In genomic region chr7:130937266-130937841, GRCm38 (mm10) we compare ENCODE assay signal across 8 mouse cellular contexts. TPM values are rescaled to one million over a fixed set of nuclear protein-coding genes. Genes with fewer than 3 reads are reported as not detected.
DNase-seq lines count a peak whose midpoint lies in the region; ATAC-seq and TF ChIP-seq lines count a peak whose summit lies in the region.

No protein-coding gene starts in this region.

- no peak overlapping the region for H3K27ac ChIP-seq in embryonic facial prominence, embryonic 14.5 days (replicated peaks; ENCODE audit: low read depth, low read length)
- H3K27ac ChIP-seq in heart, embryonic 15.5 days: no peak overlapping the region
- no peak overlapping the region for H3K27ac ChIP-seq in liver, postnatal 0 days (ENCODE audit: low read depth)

- 27% methylated on average over 12 of the region's 12 CpGs for WGBS in embryonic facial prominence, embryonic 14.5 days
- WGBS in heart, embryonic 15.5 days: 22% methylated on average over 12 of the region's 12 CpGs
- 24% methylated on average over 12 of the region's 12 CpGs for WGBS in liver, postnatal 0 days (ENCODE audit: insufficient replicate concordance)

- no peak for ATAC-seq in embryonic facial prominence, embryonic 14.5 days (ENCODE audit: low read depth)
- ATAC-seq in heart, embryonic 15.5 days (replicated peaks; ENCODE audit: insufficient number of reproducible peaks, insufficient read depth, low FRiP score, low read depth): no peak
- ATAC-seq in liver, postnatal 0 days: no peak

- H3K4me2 ChIP-seq in embryonic facial prominence, embryonic 14.5 days (ENCODE audit: low read depth, low read length): peak overlapping the region; percentile 93
- peak overlapping the region; percentile 99 for H3K4me2 ChIP-seq in heart, embryonic 15.5 days
- H3K4me2 ChIP-seq in liver, postnatal 0 days (ENCODE audit: low read depth, low read length): peak overlapping the region; percentile 74; the same call in 1 of the 2 replicates

- peak overlapping the region; percentile 59 for H3K4me3 ChIP-seq in embryonic facial prominence, embryonic 14.5 days (ENCODE audit: low read depth, low read length)
- peak overlapping the region; percentile 70 for H3K4me3 ChIP-seq in heart, embryonic 15.5 days
- no peak overlapping the region for H3K4me3 ChIP-seq in liver, postnatal 0 days (ENCODE audit: low read depth, low read length)

- H3K9ac ChIP-seq in embryonic facial prominence, embryonic 14.5 days (ENCODE audit: low read depth, low read length): no peak overlapping the region
- H3K9ac ChIP-seq in heart, embryonic 15.5 days: peak overlapping the region; percentile 72
- H3K9ac ChIP-seq in liver, postnatal 0 days (replicated peaks): no peak overlapping the region

- H3K4me1 ChIP-seq in embryonic facial prominence, embryonic 14.5 days (ENCODE audit: control insufficient read depth, insufficient read depth, low read length): peaks cover 7% of the 10 kb centered on the region; the same call in 1 of the 2 replicates
- H3K4me1 ChIP-seq in heart, embryonic 15.5 days (replicated peaks): peaks cover 36% of the 10 kb centered on the region
- peaks cover 6% of the 10 kb centered on the region; the same call in 1 of the 2 replicates for H3K4me1 ChIP-seq in liver, postnatal 0 days (ENCODE audit: insufficient read depth)

- H3K27me3 ChIP-seq in embryonic facial prominence, embryonic 14.5 days (replicated peaks; ENCODE audit: control insufficient read depth, insufficient read depth, low read length): peaks cover 61% of the 10 kb centered on the region
- H3K27me3 ChIP-seq in heart, embryonic 15.5 days: peaks cover 43% of the 10 kb centered on the region
- peaks cover 71% of the 10 kb centered on the region for H3K27me3 ChIP-seq in liver, postnatal 0 days (ENCODE audit: insufficient read depth, low read length)

- no peak for TF ChIP-seq EP300 in liver, postnatal 0 days (IDR thresholded peaks at IDR 0.05; ENCODE audit: low read depth)

- DNase-seq in kidney, adult 9 months: peak; percentile 61
- DNase-seq in kidney, adult 11 months: no peak
- no peak for DNase-seq in embryonic facial prominence, embryonic 14.5 days (ENCODE audit: low spot score)
- DNase-seq in liver, postnatal 0 days: no peak
- DNase-seq in layer of hippocampus, adult 9-11 months: no peak
- no peak for DNase-seq in right cerebral cortex, postnatal 36 days (ENCODE audit: low spot score in 2 of 2)
- DNase-seq in c-Kit-positive CD71-positive TER-119-positive erythroid progenitor cells, embryonic 14.5 days (ENCODE audit: low spot score): no peak

- TF ChIP-seq CTCF in liver, postnatal 0 days (IDR thresholded peaks at IDR 0.05; ENCODE audit: low read depth): no peak

- no peaks in the 10 kb centered on the region for H3K9me3 ChIP-seq in embryonic facial prominence, embryonic 14.5 days (ENCODE audit: control insufficient read depth, low read length)
- no peaks in the 10 kb centered on the region for H3K9me3 ChIP-seq in heart, embryonic 15.5 days (replicated peaks)
- no peaks in the 10 kb centered on the region for H3K9me3 ChIP-seq in liver, postnatal 0 days (ENCODE audit: low read length)

- H3K36me3 ChIP-seq in embryonic facial prominence, embryonic 14.5 days (ENCODE audit: control insufficient read depth, insufficient read depth, low read length): no peaks in the 10 kb centered on the region
- H3K36me3 ChIP-seq in heart, embryonic 15.5 days: no peaks in the 10 kb centered on the region
- no peaks in the 10 kb centered on the region for H3K36me3 ChIP-seq in liver, postnatal 0 days (replicated peaks; ENCODE audit: insufficient read depth, low read length)

RNA-seq across cellular contexts. Expression of gene Htra1, which starts 1.4 kb away (rescaled TPM):
- 113 and 128 TPM in 2 replicates for polyA plus RNA-seq in embryonic facial prominence, embryonic 14.5 days (2014; fragmentation: Nextera tagmentation; extraction: Ambion mirVana)
- polyA plus RNA-seq in heart, embryonic 15.5 days (2015; fragmentation: Nextera tagmentation; extraction: Ambion mirVana): 78.0 and 80.3 TPM in 2 replicates
- polyA plus RNA-seq in liver, postnatal 0 days (2015; fragmentation: Nextera tagmentation; extraction: Ambion mirVana): 0.61 and 0.83 TPM in 2 replicates

Comparison
In these comparisons a context has a peak if more than half of its experiments do, and no peak if none do; other contexts are left out.
1. RNA of gene Htra1, which starts 1.4 kb away (polyA plus RNA-seq): 113 to 128 TPM in embryonic facial prominence, embryonic 14.5 days and 78.0 to 80.3 TPM in heart, embryonic 15.5 days; 0.61 to 0.83 TPM in liver, postnatal 0 days; every median in the first group is over 10 times any median in the second.
2. Peak in every context shown above with its lines, with median percentiles within 50 percentile points of each other: H3K4me2 ChIP-seq.